Mouse (Mus musculus) cerebellum, postnatal 10 days (tissue): Measurements from ENCODE around the gene Coro1c.
A peak's percentile ranks its signal among the peaks of the same experiment; 100 is the strongest.

ENCODE experiments used
- DNase-seq, 2 experiments: peaks; one replicate each; pipeline ENCODE4 v3.0.0; 2021; ENCODE audit warnings: mixed read lengths in 2 of 2

Coro1c gene

GRCm38 (mm10) chr5:113908592-113909441 is at the start of gene Coro1c:
Coro1c (minus strand) TSS chr5:113908758.
- DNase-seq, result peak; percentile 100

- peak; percentile 97 to 98 for DNase-seq
Measured at GRCm38 (mm10) chr5:113956510-113956909, 48.0 kb upstream of the Coro1c start.

GRCm38 (mm10) chr5:113955691-113956090 is 47.1 kb upstream of the Coro1c start:
- DNase-seq, result no peak

- DNase-seq, result no peak
Measured at GRCm38 (mm10) chr5:113955281-113955680, 46.7 kb upstream of the Coro1c start.

GRCm38 (mm10) chr5:113954421-113954820 is 45.9 kb upstream of the Coro1c start:
- DNase-seq, result peak; percentile 93 to 96

- DNase-seq, result no peak
Measured at GRCm38 (mm10) chr5:113952519-113952918, 44.0 kb upstream of the Coro1c start.

GRCm38 (mm10) chr5:113951693-113952071 is 43.1 kb upstream of the Coro1c start:
- DNase-seq, result no peak

GRCm38 (mm10) chr5:113950786-113951692 is 42.5 kb upstream of the Coro1c start:
- DNase-seq, result peak; percentile 84 to 91

GRCm38 (mm10) chr5:113950133-113950532 is 41.6 kb upstream of the Coro1c start:
- DNase-seq, result peak; percentile 55 to 56

GRCm38 (mm10) chr5:113947280-113947679 is 38.7 kb upstream of the Coro1c start:
- no peak for DNase-seq

GRCm38 (mm10) chr5:113945126-113945525 is 36.6 kb upstream of the Coro1c start:
- no peak for DNase-seq

- peak; percentile 56 to 71 for DNase-seq
Measured at GRCm38 (mm10) chr5:113943328-113943727, 34.8 kb upstream of the Coro1c start.

- peak; percentile 51 to 66 for DNase-seq
Measured at GRCm38 (mm10) chr5:113942580-113942979, 34.0 kb upstream of the Coro1c start.

- DNase-seq, result peak in 1 of 2 experiments; percentile 36
Measured at GRCm38 (mm10) chr5:113939263-113939900, 30.8 kb upstream of the Coro1c start.

- peak in 1 of 2 experiments; percentile 52 for DNase-seq
Measured at GRCm38 (mm10) chr5:113937650-113938049, 29.1 kb upstream of the Coro1c start.

- no peak for DNase-seq
Measured at GRCm38 (mm10) chr5:113933889-113934288, 25.3 kb upstream of the Coro1c start.

- DNase-seq, result no peak
Measured at GRCm38 (mm10) chr5:113933480-113933879, 24.9 kb upstream of the Coro1c start.

GRCm38 (mm10) chr5:113932310-113932709 is 23.8 kb upstream of the Coro1c start:
- no peak for DNase-seq

GRCm38 (mm10) chr5:113930648-113931609 is 22.4 kb upstream of the Coro1c start:
- DNase-seq, result peak in 1 of 2 experiments; percentile 39

GRCm38 (mm10) chr5:113929950-113930647 is 21.5 kb upstream of the Coro1c start:
- DNase-seq, result no peak

- no peak for DNase-seq
Measured at GRCm38 (mm10) chr5:113929526-113929925, 21.0 kb upstream of the Coro1c start.
